Mouse (Mus musculus) liver, adult 2 months (tissue): ENCODE measurements around the gene Jag1.

Experiments
- CTCF ChIP-seq: fragments of 200-500 bp; IDR thresholded peaks from 2 replicates; pipeline ENCODE4 v1.5.1; 2011; ENCODE audit warnings: low read depth, low read length, control low read depth
- POLR2A ChIP-seq: fragments of 200-500 bp; IDR thresholded peaks from 2 replicates; pipeline ENCODE4 v1.6.1; 2011; ENCODE audit warnings: low read length, control low read depth; ENCODE audit not compliant: insufficient read depth; ENCODE audit errors: extremely low read depth

DNA sequence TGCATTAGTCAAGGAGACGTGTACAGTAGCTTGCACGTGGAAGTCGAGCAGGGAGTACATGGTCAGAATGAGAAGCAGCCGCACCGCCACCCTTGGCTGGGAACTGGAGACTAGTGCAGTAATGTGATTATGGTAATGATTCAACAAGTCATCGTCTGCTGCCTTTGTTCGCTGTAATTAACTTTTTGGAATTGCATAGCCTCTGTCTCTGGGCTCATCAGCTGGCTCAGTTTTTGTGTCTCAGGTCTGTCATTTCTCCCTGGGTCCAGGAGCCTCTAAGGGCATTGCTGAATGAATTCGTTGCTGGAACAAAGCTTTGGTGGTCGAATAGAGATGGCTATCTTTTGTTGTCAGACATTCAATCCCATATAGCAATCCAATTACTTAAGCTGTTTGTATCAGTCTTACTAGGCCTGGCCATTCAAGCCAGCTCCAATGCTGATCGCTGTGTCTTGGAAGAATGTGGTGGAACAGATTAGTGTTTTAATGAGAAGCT is 36.8 kb upstream of the Jag1 start:
- TF ChIP-seq CTCF (no peak), POLR2A (no peak)
